Mouse (Mus musculus): ENCODE results near the gene Apba2.

DNA sequence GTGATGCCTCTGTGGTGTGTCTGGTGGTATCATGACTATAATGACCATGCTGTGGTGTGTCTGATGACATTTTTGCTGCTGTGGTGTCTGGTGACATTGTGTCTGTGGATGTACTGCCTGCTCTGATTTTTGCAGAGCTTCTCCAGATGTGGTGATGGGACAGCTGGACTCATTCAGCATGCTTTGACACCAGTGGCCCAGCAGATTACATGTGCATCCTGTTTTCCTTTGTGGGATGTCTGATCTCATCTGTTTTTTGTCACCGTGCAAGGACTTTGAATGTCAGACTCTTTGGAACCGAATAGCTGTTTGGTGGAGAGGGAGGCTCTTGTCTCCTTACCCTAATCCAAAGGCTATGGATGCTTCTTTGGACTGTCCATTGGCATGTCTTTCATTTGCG, 13.8 kb downstream of the Apba2 start:
- TF ChIP-seq CTCF (IDR thresholded peaks at IDR 0.05; ENCODE audit: insufficient read depth, low read length) (no peak), POLR2A (IDR thresholded peaks at IDR 0.05; ENCODE audit: borderline replicate concordance, extremely low read depth, low read depth, low read length) (no peak)

Measured in lung, adult 2 months (tissue).